Mouse (Mus musculus) brain, embryonic 14.5 days (tissue): ENCODE results near the gene Arap1.

ENCODE experiments used
- CTCF ChIP-seq: fragments of 200-500 bp; IDR thresholded peaks from 2 replicates; pipeline ENCODE4 v1.5.1; 2012; ENCODE audit warnings: inconsistent platforms, mild to moderate bottlenecking, moderate library complexity, borderline replicate concordance; ENCODE audit not compliant: insufficient read depth, insufficient read length; ENCODE audit errors: extremely low read depth
- POLR2A ChIP-seq: fragments of 200-500 bp; IDR thresholded peaks from 2 replicates; pipeline ENCODE4 v1.6.1; 2012; ENCODE audit warnings: mild to moderate bottlenecking, inconsistent platforms, borderline replicate concordance; ENCODE audit not compliant: poor library complexity, insufficient read depth, insufficient read length, severe bottlenecking; ENCODE audit errors: extremely low read depth

DNA sequence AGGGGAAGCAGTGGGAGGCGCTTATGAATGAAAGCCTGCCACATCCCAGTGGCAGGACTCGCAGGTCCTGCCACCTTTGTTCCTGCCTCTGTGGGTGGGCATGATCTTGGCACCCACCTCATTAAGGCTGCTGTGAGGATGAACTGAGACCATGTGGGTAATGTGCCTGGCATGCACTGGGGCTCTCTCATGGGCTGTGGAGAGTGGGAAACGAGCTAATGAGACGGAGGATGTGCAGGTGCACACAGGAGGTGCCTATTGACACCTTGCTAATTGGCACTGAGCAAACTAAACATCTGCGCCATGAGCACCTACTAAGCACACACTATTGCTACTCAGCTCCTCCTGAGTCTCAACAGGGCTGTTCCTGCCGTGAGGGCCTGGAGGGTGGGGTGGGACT is 87.2 kb downstream of the Arap1 start:
- TF ChIP-seq CTCF = no peak
- no peak for TF ChIP-seq POLR2A
